Mouse (Mus musculus): ENCODE data around the gene Uchl3.

Gene Uchl3

GRCm38 (mm10) chr14:101668626-101669025, 14.9 kb downstream of the Uchl3 start:
- DNase-seq: no peak

GRCm38 (mm10) chr14:101672226-101672625, 18.5 kb downstream of the Uchl3 start:
- DNase-seq: no peak

- no peak for DNase-seq
These were observed 33.9 kb downstream of the Uchl3 start for GRCm38 (mm10) chr14:101687696-101688095.

- no peak for DNase-seq
These were observed 34.6 kb downstream of the Uchl3 start for GRCm38 (mm10) chr14:101688406-101688805.

- no peak for DNase-seq
These were observed 50.7 kb downstream of the Uchl3 start for GRCm38 (mm10) chr14:101704479-101704878.

GRCm38 (mm10) chr14:101707088-101707487, 53.3 kb downstream of the Uchl3 start:
- no peak for DNase-seq

GRCm38 (mm10) chr14:101714414-101714813, 60.6 kb downstream of the Uchl3 start:
- no peak for DNase-seq

GRCm38 (mm10) chr14:101729237-101729971, 75.6 kb downstream of the Uchl3 start, which contains the start of the genes Gm9922 and Lmo7:
Gene Gm9922, minus strand, starts transcription at chr14:101729814.
Gene Lmo7, plus strand, starts transcription at chr14:101729957.
- DNase-seq: peak; percentile 58

- no peak for DNase-seq
These were observed 76.4 kb downstream of the Uchl3 start for GRCm38 (mm10) chr14:101729972-101730692.

GRCm38 (mm10) chr14:101733542-101734303, 80.0 kb downstream of the Uchl3 start:
- no peak for DNase-seq

GRCm38 (mm10) chr14:101737501-101737900, 83.7 kb downstream of the Uchl3 start:
- no peak for DNase-seq

Measured in liver (tissue).